Mouse (Mus musculus) large intestine, adult 2 months (tissue): ENCODE measurements at regions not wholly inside any gene's neighbourhood (a gene's known extent, or its start where the extent isn't known, plus 50 kb on each side); places are given as distances from the start of the nearest gene placed in this dataset.

Experiments
- DNase-seq: peaks from one replicate; pipeline ENCODE4 v3.0.0-alpha.2; 2012; ENCODE audit warnings: low read depth, low spot score
- WGBS: fragments of 180-500 bp; shearing (Covaris S2); methylation state at CpG from one replicate; pipeline ENCODE4 v1.1.7; 2018; 5-methylcytosine and 5-hydroxymethylcytosine counted together

- DNase-seq: no peak
- WGBS: 68% methylated on average over 8 of the region's 8 CpGs
These were observed 342.0 kb upstream of the Noct start for GRCm38 (mm10) chr3:50882249-50882733.

- WGBS: 71% methylated on average over 10 of the region's 10 CpGs
- no peak for DNase-seq
These were observed 337.9 kb upstream of the Noct start for GRCm38 (mm10) chr3:50886336-50886735.

- 5% methylated on average over 7 of the region's 7 CpGs for WGBS
- no peak for DNase-seq
These were observed 337.2 kb upstream of the Noct start for GRCm38 (mm10) chr3:50887002-50887401.

GRCm38 (mm10) chr3:50888571-50889210, 335.6 kb upstream of the Noct start:
- no peak for DNase-seq
- WGBS: 87% methylated on average over 4 of the region's 4 CpGs

GRCm38 (mm10) chr3:50890537-50890936, 333.7 kb upstream of the Noct start:
- 94% methylated on average over 8 of the region's 8 CpGs for WGBS
- no peak for DNase-seq

GRCm38 (mm10) chr3:50898179-50898578, 326.1 kb upstream of the Noct start:
- WGBS: 84% methylated on average over 9 of the region's 9 CpGs

GRCm38 (mm10) chr3:50899830-50900350, 324.4 kb upstream of the Noct start:
- 79% methylated on average over 7 of the region's 7 CpGs for WGBS
- no peak for DNase-seq

More at GRCm38 (mm10) chr3:50898179-50898578, 326.1 kb upstream of the Noct start:
- DNase-seq: no peak

GRCm38 (mm10) chr3:50900566-50900965, 323.7 kb upstream of the Noct start:
- no peak for DNase-seq
- WGBS: 92% methylated on average over 9 of the region's 9 CpGs

- no peak for DNase-seq
- 80% methylated on average over 10 of the region's 10 CpGs for WGBS
These were observed 322.9 kb upstream of the Noct start for GRCm38 (mm10) chr3:50901321-50901720.

- 74% methylated on average over 7 of the region's 7 CpGs for WGBS
- no peak for DNase-seq
These were observed 321.3 kb upstream of the Noct start for GRCm38 (mm10) chr3:50902933-50903332.

GRCm38 (mm10) chr3:50904716-50905116, 319.5 kb upstream of the Noct start:
- WGBS: 33% methylated on average over 7 of the region's 7 CpGs
- peak; percentile 29 for DNase-seq

- DNase-seq: peak; percentile 18
- WGBS: 23% methylated on average over 16 of the region's 16 CpGs
These were observed 318.8 kb upstream of the Noct start for GRCm38 (mm10) chr3:50905274-50905992.

- peak; percentile 73 for DNase-seq
- WGBS: 9% methylated on average over 32 of the region's 32 CpGs
These were observed 318.0 kb upstream of the Noct start for GRCm38 (mm10) chr3:50905993-50906831.

- DNase-seq: no peak
- WGBS: 90% methylated on average over 5 of the region's 5 CpGs
These were observed 311.2 kb upstream of the Noct start for GRCm38 (mm10) chr3:50912980-50913518.

- DNase-seq: no peak
- 85% methylated on average over 14 of the region's 14 CpGs for WGBS
These were observed 309.3 kb upstream of the Noct start for GRCm38 (mm10) chr3:50914866-50915365.

GRCm38 (mm10) chr3:50916305-50916854, 307.9 kb upstream of the Noct start:
- WGBS: 67% methylated on average over 5 of the region's 5 CpGs
- DNase-seq: no peak

GRCm38 (mm10) chr3:50922347-50922746, 301.9 kb upstream of the Noct start:
- 90% methylated on average over 10 of the region's 10 CpGs for WGBS
- no peak for DNase-seq

- 80% methylated on average over 5 of the region's 5 CpGs for WGBS
- no peak for DNase-seq
These were observed 301.4 kb upstream of the Noct start for GRCm38 (mm10) chr3:50922832-50923231.

- 87% methylated on average over 7 of the region's 7 CpGs for WGBS
- DNase-seq: no peak
These were observed 300.9 kb upstream of the Noct start for GRCm38 (mm10) chr3:50923327-50923726.
